Mouse (Mus musculus) E14TG2a.4 (cell line): ENCODE results near the gene Ces1d.
"Not testable (repeated sequence)": the region's sequence is repeated elsewhere in the genome, so short reads cannot be mapped to it uniquely, and the experiment has no call there.

Source experiments
- H3K27me3 ChIP-seq: 2 replicates; pipeline ENCODE4 v1.6.1; 2014; ENCODE audit warnings: low read length, control low read depth; ENCODE audit not compliant: insufficient read depth
- H3K36me3 ChIP-seq: 2 replicates; pipeline ENCODE4 v1.6.1; 2014; ENCODE audit warnings: low read length, control low read depth; ENCODE audit not compliant: insufficient read depth
- H3K4me1 ChIP-seq: replicated peaks from 2 replicates; pipeline ENCODE4 v1.6.1; 2014; ENCODE audit warnings: low read depth, low read length, control low read depth
- H3K4me3 ChIP-seq: replicated peaks from 2 replicates; pipeline ENCODE4 v1.5.1; 2014; ENCODE audit warnings: mild to moderate bottlenecking, low read length
- H3K9me3 ChIP-seq: 2 replicates; pipeline ENCODE4 v1.6.1; 2014; ENCODE audit warnings: low read length, control low read depth
- CTCF ChIP-seq: conservative IDR thresholded peaks from 2 replicates; pipeline ENCODE4 v1.5.1; 2014; ENCODE audit warnings: low read length
- NANOG ChIP-seq: IDR thresholded peaks from 2 replicates; pipeline ENCODE4 v1.6.1; 2014; ENCODE audit warnings: borderline replicate concordance, low read length, mixed read lengths
- POU5F1 ChIP-seq: IDR thresholded peaks from 2 replicates; pipeline ENCODE4 v1.6.1; 2014; ENCODE audit warnings: low read length, borderline replicate concordance

Ces1d gene

GRCm38 (mm10) chr8:93221896-93222295, 24.3 kb upstream of the Ces1d start:
- no peaks in the 10 kb centered on the region for H3K9me3 ChIP-seq
- no peaks in the 10 kb centered on the region for H3K27me3 ChIP-seq
- H3K36me3 ChIP-seq = no peaks in the 10 kb centered on the region
- no peaks in the 10 kb centered on the region for H3K4me1 ChIP-seq
- no peak overlapping the region for H3K4me3 ChIP-seq
- TF ChIP-seq CTCF (no peak), POU5F1 (no peak), NANOG (no peak)

DNA sequence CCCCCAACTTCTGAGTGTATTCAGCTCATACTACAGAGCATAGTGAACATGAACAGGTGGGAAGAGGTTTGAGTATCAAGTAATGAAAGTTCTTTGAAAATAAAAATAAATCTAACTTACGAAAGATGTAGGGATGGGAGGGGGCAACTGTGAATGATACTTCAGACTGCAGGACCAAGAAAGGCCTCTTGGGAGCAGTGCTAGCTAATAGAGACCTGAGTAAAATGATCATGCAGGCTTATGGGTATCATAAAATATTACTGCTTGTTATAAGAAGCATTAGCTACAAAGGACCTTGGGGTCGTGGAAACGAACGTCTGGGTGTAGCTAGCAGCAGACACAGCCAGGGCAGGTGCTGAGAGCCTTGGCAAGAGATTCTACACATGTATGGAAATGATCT, 20.2 kb upstream of the Ces1d start:
- no peak for TF ChIP-seq POU5F1
- no peak for TF ChIP-seq CTCF
- TF ChIP-seq NANOG = no peak

GRCm38 (mm10) chr8:93217375-93217774, 19.7 kb upstream of the Ces1d start:
- no peaks in the 10 kb centered on the region for H3K4me1 ChIP-seq
- no peaks in the 10 kb centered on the region for H3K36me3 ChIP-seq
- no peaks in the 10 kb centered on the region for H3K27me3 ChIP-seq
- TF ChIP-seq POU5F1 (no peak), NANOG (no peak), CTCF (no peak)
- no peaks in the 10 kb centered on the region for H3K9me3 ChIP-seq
- H3K4me3 ChIP-seq = no peak overlapping the region

More for the DNA sequence above, 20.2 kb upstream of the Ces1d start:
- H3K27me3 ChIP-seq = no peaks in the 10 kb centered on the region
- H3K36me3 ChIP-seq = no peaks in the 10 kb centered on the region
- H3K4me3 ChIP-seq = no peak overlapping the region
- H3K9me3 ChIP-seq = no peaks in the 10 kb centered on the region
- H3K4me1 ChIP-seq = no peaks in the 10 kb centered on the region

DNA sequence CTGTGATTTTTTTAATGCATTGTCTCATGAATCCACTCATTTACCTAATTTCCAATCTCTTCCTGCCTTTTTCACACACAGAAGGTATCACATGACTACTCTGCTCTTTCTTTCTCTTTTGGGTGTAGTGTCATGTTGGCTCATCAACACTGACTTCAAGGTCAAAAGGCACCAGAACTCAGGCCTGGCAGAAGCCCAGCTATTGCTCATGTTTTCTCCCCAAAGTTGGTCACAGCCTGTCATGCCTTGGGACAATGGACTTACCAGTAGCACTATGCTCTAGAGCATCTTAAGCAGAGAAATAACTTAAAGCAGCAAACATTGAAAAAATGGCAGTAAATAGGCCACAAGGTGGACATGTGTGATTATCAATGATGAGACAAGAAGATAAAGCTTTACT, 13.5 kb upstream of the Ces1d start:
- Histone ChIP-seq H3K27me3 (no peaks in the 10 kb centered on the region), H3K4me1 (no peaks in the 10 kb centered on the region), H3K4me3 (no peak overlapping the region), H3K9me3 (no peaks in the 10 kb centered on the region), H3K36me3 (no peaks in the 10 kb centered on the region)
- TF ChIP-seq POU5F1 (no peak), CTCF (no peak), NANOG (no peak)

GRCm38 (mm10) chr8:93199146-93199545, 1.5 kb upstream of the Ces1d start:
- H3K36me3 ChIP-seq, H3K27me3 ChIP-seq, H3K4me1 ChIP-seq, H3K9me3 ChIP-seq, H3K4me3 ChIP-seq: not testable (repeated sequence)

GRCm38 (mm10) chr8:93196436-93196835, 1.2 kb downstream of the Ces1d start:
- Histone ChIP-seq H3K4me1 (no peaks in the 10 kb centered on the region), H3K27me3 (no peaks in the 10 kb centered on the region), H3K4me3 (no peak overlapping the region), H3K36me3 (no peaks in the 10 kb centered on the region), H3K9me3 (no peaks in the 10 kb centered on the region)
- no peak for TF ChIP-seq NANOG
- TF ChIP-seq CTCF = no peak
- TF ChIP-seq POU5F1 = no peak

DNA sequence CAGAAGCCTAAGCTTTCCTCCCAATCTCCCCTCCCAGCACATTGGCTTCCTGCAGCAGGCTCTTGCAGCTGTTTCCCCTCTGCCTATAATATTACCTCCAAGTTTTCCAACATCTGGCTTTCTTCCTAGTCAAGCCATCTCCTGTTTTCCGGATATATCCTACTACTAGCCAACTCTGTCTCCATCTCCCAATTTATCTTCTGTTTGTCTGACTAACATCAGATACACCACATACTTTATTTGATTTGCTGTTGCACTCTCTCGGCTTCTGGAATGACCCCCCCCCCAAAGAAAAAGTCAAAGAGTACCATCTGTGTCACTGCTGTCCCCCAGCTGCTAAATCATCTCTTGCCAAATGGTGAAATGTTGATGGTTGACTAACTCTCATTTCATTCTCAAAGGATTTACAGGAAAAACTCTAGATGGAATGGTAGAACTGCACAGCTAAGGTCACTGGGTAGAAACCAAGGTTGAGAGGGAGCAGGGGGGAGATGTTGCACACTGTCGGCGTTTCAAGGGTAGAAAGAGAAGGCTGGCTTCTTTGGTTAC, 17.0 kb downstream of the Ces1d start:
- Histone ChIP-seq H3K9me3 (no peaks in the 10 kb centered on the region), H3K36me3 (no peaks in the 10 kb centered on the region), H3K4me3 (no peak overlapping the region), H3K27me3 (no peaks in the 10 kb centered on the region), H3K4me1 (peaks cover 12% of the 10 kb centered on the region)
- TF ChIP-seq POU5F1 (no peak), CTCF (no peak), NANOG (no peak)

DNA sequence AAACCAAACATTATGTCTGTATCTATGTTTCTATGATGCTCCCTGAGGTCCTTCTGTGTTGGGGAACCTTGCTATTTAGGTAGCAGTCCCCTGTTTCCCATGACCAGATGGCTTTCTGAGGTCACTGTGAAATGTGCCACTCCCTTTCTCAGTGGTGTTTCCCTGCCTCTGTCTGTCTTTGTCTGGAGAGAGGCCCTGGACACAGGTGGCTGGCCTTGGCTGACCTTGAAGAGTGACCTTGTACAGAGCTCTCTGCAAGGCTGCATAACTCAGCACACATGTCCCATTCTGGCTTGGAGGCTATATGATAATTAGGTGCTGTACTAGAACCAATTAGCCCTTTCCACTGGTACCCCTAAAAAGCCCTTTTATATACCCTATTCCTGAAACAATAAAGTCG, 21.0 kb downstream of the Ces1d start:
- Histone ChIP-seq H3K36me3 (no peaks in the 10 kb centered on the region), H3K4me3 (no peak overlapping the region), H3K27me3 (no peaks in the 10 kb centered on the region), H3K4me1 (peaks cover 12% of the 10 kb centered on the region), H3K9me3 (no peaks in the 10 kb centered on the region)
- TF ChIP-seq NANOG (no peak), POU5F1 (no peak), CTCF (no peak)

DNA sequence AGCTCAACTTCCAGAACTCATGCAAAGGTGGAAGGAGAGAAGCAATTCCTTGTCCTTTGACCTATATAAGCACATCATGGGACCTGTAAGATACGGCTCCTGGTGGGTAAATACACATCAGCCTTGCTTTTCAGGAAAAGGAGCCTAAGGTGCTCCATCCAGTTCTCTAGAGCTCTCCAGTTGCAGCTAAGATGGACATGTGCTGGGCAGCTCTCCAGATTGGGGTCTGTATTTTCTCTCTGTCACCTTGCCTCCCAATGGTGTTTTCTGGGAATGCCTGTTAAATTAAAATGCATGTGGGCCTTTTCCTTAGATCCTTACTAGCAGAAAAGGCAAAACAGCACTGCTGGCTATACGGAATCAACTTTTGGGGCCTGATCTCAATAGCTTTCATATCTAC, 23.1 kb downstream of the Ces1d start:
- Histone ChIP-seq H3K4me3 (no peak overlapping the region), H3K36me3 (no peaks in the 10 kb centered on the region), H3K4me1 (peaks cover 12% of the 10 kb centered on the region), H3K27me3 (no peaks in the 10 kb centered on the region), H3K9me3 (no peaks in the 10 kb centered on the region)
- TF ChIP-seq NANOG (no peak), POU5F1 (no peak), CTCF (no peak)
